Mouse (Mus musculus) C2C12 (cell line): ENCODE data around the gene Msln. TPM values are rescaled to one million over a fixed set of nuclear protein-coding genes. Genes with fewer than 3 reads are reported as not detected.
A peak's percentile ranks its signal among the peaks of the same experiment; 100 is the strongest.

Experiments
- H3K27me3 ChIP-seq: one replicate; pipeline ENCODE4 v1.6.1; 2011; ENCODE audit not compliant: control insufficient read depth, insufficient read depth, insufficient read length
- H3K36me3 ChIP-seq: one replicate; pipeline ENCODE4 v1.6.1; 2011; ENCODE audit not compliant: control insufficient read depth, insufficient read depth
- H3K4me3 ChIP-seq: one replicate; pipeline ENCODE4 v1.5.1; 2011; ENCODE audit warnings: mild to moderate bottlenecking, control low read depth; ENCODE audit not compliant: poor library complexity, insufficient read depth, severe bottlenecking
- H3K79me2 ChIP-seq: one replicate; pipeline ENCODE4 v1.6.1; 2011; ENCODE audit not compliant: control insufficient read depth, insufficient read depth
- H3K79me3 ChIP-seq: one replicate; pipeline ENCODE4 v1.6.1; 2011; ENCODE audit warnings: low read depth, control low read depth
- H3ac ChIP-seq: one replicate; pipeline ENCODE3; 2011; ENCODE audit warnings: low read depth; ENCODE audit not compliant: control insufficient read depth, insufficient read length
- CEBPB ChIP-seq: IDR thresholded peaks from one replicate; pipeline ENCODE4 v1.6.1; 2011; ENCODE audit warnings: low read depth, mild to moderate bottlenecking, control low read depth, moderate library complexity
- CTCF ChIP-seq: IDR thresholded peaks from one replicate; pipeline ENCODE4 v1.5.1; 2011; ENCODE audit not compliant: control insufficient read depth, insufficient read depth, insufficient read length
- FOSL1 ChIP-seq: IDR thresholded peaks from one replicate; pipeline ENCODE4 v1.8.0; 2011; ENCODE audit warnings: mild to moderate bottlenecking, low read length; ENCODE audit not compliant: poor library complexity, insufficient read depth, severe bottlenecking
- MAX ChIP-seq: IDR thresholded peaks from one replicate; pipeline ENCODE4 v1.6.1; 2011; ENCODE audit warnings: mild to moderate bottlenecking, control low read depth
- MYOD1 ChIP-seq: IDR thresholded peaks from one replicate; pipeline ENCODE4 v1.6.1; 2011; ENCODE audit warnings: low read depth; ENCODE audit not compliant: control insufficient read depth, insufficient read length
- MYOG ChIP-seq: IDR thresholded peaks from one replicate; pipeline ENCODE4 v1.6.1; 2011; ENCODE audit not compliant: control insufficient read depth, insufficient read length; ENCODE audit errors: extremely low read depth
- USF1 ChIP-seq: IDR thresholded peaks from one replicate; pipeline ENCODE4 v1.6.1; 2011; ENCODE audit warnings: low read depth, mild to moderate bottlenecking, control low read depth, moderate library complexity
- polyA plus RNA-seq: library from polyadenylated mRNA; unstranded; fragments of >200 nt; fragmentation: generic; extraction: Trizol; gene quantifications from one replicate; pipeline ENCODE4 v1.2.1, GENCODE M21; 2012; ENCODE audit warnings: missing spikeins

The Msln gene
- polyA plus RNA-seq, 1 experiment, result 6.1 TPM

DNA sequence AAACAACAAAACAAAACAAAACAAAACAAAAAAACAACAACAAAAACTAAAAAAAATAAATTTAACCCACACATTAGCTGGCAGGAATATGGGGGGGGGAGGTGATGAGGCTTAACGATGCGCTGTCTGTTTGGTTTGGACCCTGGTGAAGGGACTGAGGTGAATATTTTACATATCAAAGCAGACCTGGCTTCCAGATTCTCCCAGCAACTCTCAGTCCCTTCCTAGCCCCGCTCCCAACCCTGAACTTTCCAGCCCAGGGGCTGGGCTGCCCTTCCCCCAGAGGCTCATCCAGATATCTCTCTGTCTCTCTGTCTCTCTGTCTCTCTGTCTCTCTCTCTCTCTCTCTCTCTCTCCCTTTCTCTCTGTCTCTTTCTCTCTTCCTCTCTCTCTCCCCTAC lies 8.4 kb upstream of the Msln start:
- H3K79me2 ChIP-seq, result no peaks in the 10 kb centered on the region
- no peak overlapping the region for H3ac ChIP-seq
- no peaks in the 10 kb centered on the region for H3K36me3 ChIP-seq
- no peaks in the 10 kb centered on the region for H3K79me3 ChIP-seq
- TF ChIP-seq MYOD1 (no peak), CTCF (no peak), MYOG (no peak), CEBPB (no peak)
- no peak overlapping the region for H3K4me3 ChIP-seq
- H3K27me3 ChIP-seq, result peaks cover 4% of the 10 kb centered on the region

DNA sequence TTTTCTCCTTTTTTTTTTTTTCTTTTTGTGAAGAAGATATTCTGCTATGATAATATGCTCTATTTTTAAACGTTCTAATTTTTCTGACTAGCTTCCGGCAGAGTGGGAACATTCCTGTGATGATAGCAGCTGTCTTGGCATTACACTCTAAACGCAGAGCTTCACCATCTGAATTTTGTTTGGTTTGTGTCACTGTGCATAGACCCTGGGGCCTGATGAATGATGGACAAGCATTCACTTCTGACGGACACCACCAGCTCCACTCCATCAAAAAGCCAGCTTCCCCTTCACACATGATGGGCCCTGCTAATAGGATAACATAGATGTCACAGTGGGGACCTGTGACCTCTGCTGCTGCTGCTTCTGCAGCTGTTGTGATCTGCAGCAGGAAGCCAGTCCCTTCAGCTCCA lies 7.4 kb upstream of the Msln start:
- Histone ChIP-seq H3K79me2 (no peaks in the 10 kb centered on the region), H3K27me3 (no peaks in the 10 kb centered on the region), H3ac (no peak overlapping the region), H3K4me3 (no peak overlapping the region), H3K79me3 (no peaks in the 10 kb centered on the region), H3K36me3 (no peaks in the 10 kb centered on the region)
- TF ChIP-seq CTCF, result no peak
- no peak for TF ChIP-seq MAX
- no peak for TF ChIP-seq MYOD1
- no peak for TF ChIP-seq MYOG
- TF ChIP-seq USF1, result no peak
- no peak for TF ChIP-seq FOSL1
- no peak for TF ChIP-seq CEBPB

- Histone ChIP-seq H3K79me2 (no peaks in the 10 kb centered on the region), H3K79me3 (no peaks in the 10 kb centered on the region)
- TF ChIP-seq MYOD1, result no peak
- no peak for TF ChIP-seq MAX
- TF ChIP-seq CTCF, result no peak
- no peak for TF ChIP-seq MYOG
- TF ChIP-seq FOSL1, result no peak
- TF ChIP-seq USF1, result no peak
- TF ChIP-seq CEBPB, result no peak
Measured at GRCm38 (mm10) chr17:25760148-25760547, 6.0 kb upstream of the Msln start.

GRCm38 (mm10) chr17:25757691-25758090 lies 3.5 kb upstream of the Msln start:
- Histone ChIP-seq H3K79me3 (peaks cover 2% of the 10 kb centered on the region), H3K4me3 (no peak overlapping the region), H3K27me3 (no peaks in the 10 kb centered on the region), H3K36me3 (no peaks in the 10 kb centered on the region), H3K79me2 (peaks cover 12% of the 10 kb centered on the region), H3ac (no peak overlapping the region)
- peak; percentile 19 for TF ChIP-seq MAX
- no peak for TF ChIP-seq CTCF
- TF ChIP-seq MYOG, result no peak
- no peak for TF ChIP-seq CEBPB

More at GRCm38 (mm10) chr17:25760148-25760547, 6.0 kb upstream of the Msln start:
- no peaks in the 10 kb centered on the region for H3K36me3 ChIP-seq
- H3ac ChIP-seq, result no peak overlapping the region
- no peak overlapping the region for H3K4me3 ChIP-seq
- H3K27me3 ChIP-seq, result no peaks in the 10 kb centered on the region

- H3ac ChIP-seq, result no peak overlapping the region
- H3K36me3 ChIP-seq, result no peaks in the 10 kb centered on the region
- no peak for TF ChIP-seq CTCF
- TF ChIP-seq MYOG, result no peak
- TF ChIP-seq MAX, result no peak
- TF ChIP-seq MYOD1, result no peak
- TF ChIP-seq USF1, result peak; percentile 66
- TF ChIP-seq CEBPB, result peak; percentile 11
- TF ChIP-seq FOSL1, result peak; percentile 71
- H3K4me3 ChIP-seq, result no peak overlapping the region
- peaks cover 2% of the 10 kb centered on the region for H3K79me3 ChIP-seq
- no peaks in the 10 kb centered on the region for H3K27me3 ChIP-seq
- peaks cover 19% of the 10 kb centered on the region for H3K79me2 ChIP-seq
Measured at GRCm38 (mm10) chr17:25756378-25757242, 2.4 kb upstream of the Msln start.
